Mouse (Mus musculus) liver, embryonic 12.5 days (tissue): ENCODE data around the gene Msrb1. TPM values are rescaled to one million over a fixed set of nuclear protein-coding genes. Genes with fewer than 3 reads are reported as not detected.
A peak's percentile ranks its signal among the peaks of the same experiment; 100 is the strongest.
"Not testable (repeated sequence)": the region's sequence is repeated elsewhere in the genome, so short reads cannot be mapped to it uniquely, and the experiment has no call there.

Source experiments
- ATAC-seq: fragments of 200-750 bp; cut with Nextera tagmentation; 2 replicates; pipeline ENCODE4 v1.8.0; 2017; ENCODE audit warnings: moderate number of reproducible peaks, mild to moderate bottlenecking, moderate library complexity
- H3K27ac ChIP-seq: fragments of 300-500 bp; sonication (generic); 2 replicates; pipeline ENCODE4 v1.5.1; 2016; ENCODE audit warnings: mild to moderate bottlenecking
- H3K27me3 ChIP-seq: fragments of 300-500 bp; sonication (generic); replicated peaks from 2 replicates; pipeline ENCODE4 v1.6.1; 2016; ENCODE audit warnings: mild to moderate bottlenecking, moderate library complexity
- H3K36me3 ChIP-seq: fragments of 300-500 bp; sonication (generic); 2 replicates; pipeline ENCODE4 v1.6.1; 2016; ENCODE audit warnings: mild to moderate bottlenecking, moderate library complexity
- H3K4me1 ChIP-seq: fragments of 300-500 bp; sonication (generic); 2 replicates; pipeline ENCODE4 v1.6.1; 2016
- H3K4me2 ChIP-seq: fragments of 300-500 bp; sonication (generic); 2 replicates; pipeline ENCODE4 v1.6.1; 2016; ENCODE audit warnings: mild to moderate bottlenecking, moderate library complexity
- H3K4me3 ChIP-seq: fragments of 300-500 bp; sonication (generic); 2 replicates; pipeline ENCODE4 v1.5.1; 2016; ENCODE audit warnings: mild to moderate bottlenecking, moderate library complexity
- H3K9ac ChIP-seq: fragments of 300-500 bp; sonication (generic); 2 replicates; pipeline ENCODE4 v1.6.1; 2016; ENCODE audit warnings: mild to moderate bottlenecking, moderate library complexity
- H3K9me3 ChIP-seq: fragments of 300-500 bp; sonication (generic); replicated peaks from 2 replicates; pipeline ENCODE4 v1.6.1; 2016; ENCODE audit warnings: mild to moderate bottlenecking, moderate library complexity
- WGBS: fragments of 180-500 bp; shearing (Covaris S2); methylation state at CpG from one replicate; pipeline ENCODE4 v1.1.7; 2016; ENCODE audit not compliant: insufficient replicate concordance; 5-methylcytosine and 5-hydroxymethylcytosine counted together
- polyA plus RNA-seq: library from polyadenylated mRNA; unstranded; fragments of >200 nt; fragmentation: Nextera tagmentation; extraction: Ambion mirVana; gene quantifications from 2 replicates; pipeline ENCODE4 v1.2.1, GENCODE M21; 2016

Msrb1 gene
- polyA plus RNA-seq, 1 experiment from 2014 or later, result 21.6 TPM

DNA sequence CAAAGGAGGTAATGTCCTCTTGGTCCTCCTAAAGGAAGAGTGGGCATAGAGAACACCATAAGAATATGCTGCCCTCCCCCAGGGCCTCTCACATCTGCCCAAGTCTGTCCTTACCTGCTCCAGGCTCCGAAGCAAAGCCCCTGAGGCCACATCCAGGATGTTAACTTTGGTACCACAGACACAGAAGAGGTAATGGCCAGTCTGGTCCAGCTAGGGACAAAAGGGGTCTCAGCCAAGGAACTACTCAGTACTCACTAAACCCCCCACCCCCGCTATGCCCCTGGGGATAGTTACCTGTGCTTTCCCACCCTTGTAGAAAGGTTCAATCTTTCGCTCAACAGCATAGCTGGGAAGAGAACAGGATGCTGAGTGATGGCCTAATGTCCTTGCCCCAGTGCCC lies 30.6 kb upstream of the Msrb1 start:
- H3K4me2 ChIP-seq, result peak overlapping the region; percentile 83
- H3K27me3 ChIP-seq, result no peaks in the 10 kb centered on the region
- 87% methylated on average over 3 of the region's 3 CpGs for WGBS
- peaks cover 50% of the 10 kb centered on the region for H3K36me3 ChIP-seq
- no peak for ATAC-seq
- no peak overlapping the region for H3K27ac ChIP-seq
- H3K9me3 ChIP-seq, result no peaks in the 10 kb centered on the region
- peak overlapping the region; percentile 74; the same call in 1 of the 2 replicates for H3K4me3 ChIP-seq
- H3K9ac ChIP-seq, result peak overlapping the region; percentile 77
- H3K4me1 ChIP-seq, result peaks cover 36% of the 10 kb centered on the region

GRCm38 (mm10) chr17:24706982-24707800 lies 29.3 kb upstream of the Msrb1 start, which contains the start of gene Tbl3:
Gene Tbl3, minus strand, starts transcription at chr17:24707660.
- no peaks in the 10 kb centered on the region for H3K27me3 ChIP-seq
- H3K9me3 ChIP-seq, result no peaks in the 10 kb centered on the region
- peak within 1 kb of the TSS; percentile 85 for H3K27ac ChIP-seq
- peak; percentile 82 for ATAC-seq
- peak within 1 kb of the TSS; percentile 83 for H3K4me2 ChIP-seq
- peak within 1 kb of the TSS; percentile 77 for H3K9ac ChIP-seq
- 1% methylated on average over 32 of the region's 32 CpGs for WGBS
- peaks cover 37% of the 10 kb centered on the region for H3K36me3 ChIP-seq
- H3K4me1 ChIP-seq, result peaks cover 36% of the 10 kb centered on the region
- peak within 1 kb of the TSS; percentile 74 for H3K4me3 ChIP-seq

GRCm38 (mm10) chr17:24707801-24708425 lies 28.5 kb upstream of the Msrb1 start:
- Histone ChIP-seq H3K27me3 (no peaks in the 10 kb centered on the region), H3K4me2 (peak overlapping the region; percentile 83), H3K9me3 (no peaks in the 10 kb centered on the region), H3K4me3 (peak overlapping the region; percentile 74), H3K36me3 (peaks cover 30% of the 10 kb centered on the region), H3K27ac (peak overlapping the region; percentile 85), H3K4me1 (peaks cover 36% of the 10 kb centered on the region), H3K9ac (peak overlapping the region; percentile 77)
- 3% methylated on average over 24 of the region's 24 CpGs for WGBS
- peak; percentile 65; the same call in 1 of the 2 replicates for ATAC-seq

- H3K36me3 ChIP-seq, result peaks cover 23% of the 10 kb centered on the region
- no peak for ATAC-seq
- H3K9me3 ChIP-seq, result no peaks in the 10 kb centered on the region
- H3K4me1 ChIP-seq, result peaks cover 36% of the 10 kb centered on the region
- peak overlapping the region; percentile 74 for H3K4me3 ChIP-seq
- peak overlapping the region; percentile 85; the same call in 1 of the 2 replicates for H3K27ac ChIP-seq
- H3K4me2 ChIP-seq, result peak overlapping the region; percentile 83
- no peaks in the 10 kb centered on the region for H3K27me3 ChIP-seq
- 17% methylated on average over 2 of the region's 2 CpGs for WGBS
- peak overlapping the region; percentile 77; the same call in 1 of the 2 replicates for H3K9ac ChIP-seq
Measured at GRCm38 (mm10) chr17:24708646-24709045, 27.8 kb upstream of the Msrb1 start.

DNA sequence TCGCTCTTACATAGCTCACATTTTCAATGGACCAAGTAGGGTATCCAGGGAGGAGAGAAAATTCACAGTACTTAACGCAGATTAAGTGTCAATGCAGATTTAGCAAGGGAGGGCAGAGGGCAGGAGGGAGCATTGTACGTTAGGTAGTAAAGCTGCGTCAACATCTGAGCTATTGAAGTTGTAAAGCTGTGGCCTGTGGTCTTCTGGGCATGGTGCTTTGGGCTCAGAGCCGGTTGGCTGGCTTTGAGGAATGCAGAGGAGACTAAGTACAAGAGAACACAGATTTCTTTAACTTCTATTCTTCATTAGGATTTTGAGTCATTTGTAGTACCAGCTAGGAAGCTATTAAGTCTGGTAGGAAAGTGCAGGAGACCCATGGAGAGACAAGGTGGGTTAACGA lies 20.9 kb upstream of the Msrb1 start:
- Histone ChIP-seq H3K4me2 (no peak overlapping the region), H3K36me3 (peaks cover 39% of the 10 kb centered on the region), H3K27me3 (no peaks in the 10 kb centered on the region), H3K9ac (no peak overlapping the region), H3K4me1 (peaks cover 15% of the 10 kb centered on the region), H3K4me3 (no peak overlapping the region), H3K27ac (no peak overlapping the region), H3K9me3 (no peaks in the 10 kb centered on the region)
- ATAC-seq, result no peak
- WGBS, result 84% methylated on average over 6 of the region's 6 CpGs

DNA sequence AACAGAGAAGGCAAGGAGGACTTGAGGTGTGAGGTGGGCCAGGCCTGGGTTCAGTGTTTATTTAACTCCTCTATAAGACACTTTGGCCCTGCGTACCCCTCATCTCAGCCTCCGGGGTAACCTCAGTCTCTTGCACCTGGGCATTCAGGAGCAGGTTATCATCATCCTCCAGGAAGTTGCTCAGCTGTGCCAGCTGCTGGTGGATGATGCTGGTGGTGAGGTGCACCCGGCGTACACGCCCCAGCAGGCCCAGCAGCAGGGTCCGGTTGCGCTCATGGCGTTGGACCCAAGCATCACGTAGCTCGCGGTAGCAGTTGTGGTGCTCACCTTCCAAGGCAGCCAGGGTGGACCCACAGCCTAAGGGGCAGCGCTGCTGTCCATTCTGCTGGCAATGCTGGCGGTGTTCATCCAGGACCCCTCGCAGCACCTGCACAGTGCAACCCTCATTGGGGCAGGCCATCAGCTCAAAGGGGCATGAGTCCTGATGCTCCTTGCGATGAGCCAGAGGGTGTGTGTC lies 20.2 kb upstream of the Msrb1 start:
- H3K4me2 ChIP-seq, result no peak overlapping the region
- H3K36me3 ChIP-seq, result peaks cover 44% of the 10 kb centered on the region
- no peak overlapping the region for H3K4me3 ChIP-seq
- no peaks in the 10 kb centered on the region for H3K9me3 ChIP-seq
- ATAC-seq, result no peak
- peaks cover 16% of the 10 kb centered on the region for H3K4me1 ChIP-seq
- no peaks in the 10 kb centered on the region for H3K27me3 ChIP-seq
- H3K9ac ChIP-seq, result no peak overlapping the region
- no peak overlapping the region for H3K27ac ChIP-seq
- 92% methylated on average over 15 of the region's 15 CpGs for WGBS

DNA sequence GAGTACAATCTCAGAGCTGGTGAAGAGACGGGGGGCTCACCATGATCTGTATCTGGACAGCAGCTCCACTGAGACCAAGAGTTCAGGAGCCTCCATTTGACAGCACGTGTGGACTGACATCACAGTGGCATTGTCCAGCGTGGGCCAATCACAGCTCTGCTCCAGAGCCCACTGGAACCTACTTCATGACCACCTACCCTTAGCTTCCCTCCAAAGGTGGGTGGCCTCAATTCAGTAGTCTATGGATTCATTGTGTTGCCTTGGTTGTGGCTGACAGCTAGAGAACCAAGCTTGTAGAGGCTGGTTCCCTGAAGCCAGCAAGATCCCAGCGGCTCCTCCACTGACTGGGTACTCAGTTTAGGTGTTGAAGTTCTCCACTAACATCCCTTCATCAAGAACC lies 18.5 kb upstream of the Msrb1 start, which contains the start of the genes Rnf151 and Rps2:
TSS of gene Rnf151 (minus strand) at position 121 of the 400 bp plus-strand sequence.
TSS of gene Rps2 (plus strand) at position 174 of the 400 bp plus-strand sequence.
- Histone ChIP-seq H3K27ac (peak within 1 kb of the TSS; percentile 85), H3K36me3 (peaks cover 59% of the 10 kb centered on the region), H3K4me1 (peaks cover 33% of the 10 kb centered on the region), H3K9ac (peak within 1 kb of the TSS; percentile 93), H3K9me3 (no peaks in the 10 kb centered on the region), H3K4me3 (peak within 1 kb of the TSS; percentile 92), H3K27me3 (no peaks in the 10 kb centered on the region), H3K4me2 (peak within 1 kb of the TSS; percentile 80)
- 67% methylated on average over 4 of the region's 4 CpGs for WGBS
- ATAC-seq, result no peak

DNA sequence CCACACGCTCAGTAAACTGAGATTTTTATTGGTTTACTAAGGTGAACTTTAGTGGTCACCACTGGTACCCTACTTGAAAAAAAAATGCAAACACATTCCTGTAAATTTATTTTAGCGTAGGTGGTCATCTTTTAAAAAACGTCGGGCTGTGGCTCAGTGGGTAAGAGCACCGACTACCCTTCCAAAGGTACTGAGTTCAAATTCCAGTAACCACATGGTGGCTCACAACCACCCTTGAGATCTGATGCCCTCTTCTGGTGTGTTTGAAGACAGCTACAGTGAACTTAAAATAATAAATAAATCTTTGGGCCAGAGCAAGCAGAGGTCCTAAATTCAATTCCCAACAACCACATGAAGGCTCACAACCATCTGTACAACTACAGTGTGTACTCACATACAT lies 17.5 kb upstream of the Msrb1 start:
- Histone ChIP-seq H3K36me3 (peaks cover 59% of the 10 kb centered on the region), H3K9ac (peak overlapping the region; percentile 93), H3K4me1 (peaks cover 42% of the 10 kb centered on the region), H3K27ac (peak overlapping the region; percentile 85), H3K4me3 (peak overlapping the region; percentile 92), H3K4me2 (peak overlapping the region; percentile 80)
- not testable (repeated sequence) for H3K27me3 ChIP-seq, H3K9me3 ChIP-seq, ATAC-seq
- WGBS, result 29% methylated on average over 5 of the region's 5 CpGs

GRCm38 (mm10) chr17:24719494-24720222 lies 16.8 kb upstream of the Msrb1 start:
- H3K27me3 ChIP-seq, result no peaks in the 10 kb centered on the region
- no peaks in the 10 kb centered on the region for H3K9me3 ChIP-seq
- peaks cover 59% of the 10 kb centered on the region for H3K36me3 ChIP-seq
- peak overlapping the region; percentile 92 for H3K4me3 ChIP-seq
- peak overlapping the region; percentile 80 for H3K4me2 ChIP-seq
- peak overlapping the region; percentile 93 for H3K9ac ChIP-seq
- WGBS, result under 1% methylated on average over 60 of the region's 61 CpGs
- peak overlapping the region; percentile 85 for H3K27ac ChIP-seq
- ATAC-seq, result peak; percentile 92
- peaks cover 45% of the 10 kb centered on the region for H3K4me1 ChIP-seq

DNA sequence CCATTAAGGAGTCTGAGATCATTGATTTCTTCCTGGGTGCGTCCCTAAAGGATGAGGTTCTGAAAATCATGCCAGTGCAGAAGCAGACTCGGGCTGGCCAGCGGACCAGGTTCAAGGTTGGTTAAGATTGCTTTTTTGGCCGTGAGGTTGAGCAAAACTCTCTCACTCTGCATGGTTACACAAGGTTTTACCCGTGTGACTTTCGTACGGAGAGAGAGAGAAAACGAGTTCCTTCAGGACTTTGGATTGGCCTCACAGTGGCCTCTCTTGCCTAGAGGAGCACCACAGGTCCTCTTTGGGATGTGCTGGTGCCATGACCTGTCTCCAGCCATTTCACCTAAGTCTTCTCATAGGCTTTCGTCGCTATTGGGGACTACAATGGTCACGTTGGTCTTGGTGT lies 15.8 kb upstream of the Msrb1 start:
- H3K4me1 ChIP-seq, result peaks cover 48% of the 10 kb centered on the region
- under 1% methylated on average over 11 of the region's 11 CpGs for WGBS
- peak overlapping the region; percentile 79 for H3K27ac ChIP-seq
- H3K4me2 ChIP-seq, result peak overlapping the region; percentile 80
- peak overlapping the region; percentile 93 for H3K9ac ChIP-seq
- H3K36me3 ChIP-seq, result peaks cover 55% of the 10 kb centered on the region
- H3K4me3 ChIP-seq, result peak overlapping the region; percentile 92
- H3K27me3 ChIP-seq, H3K9me3 ChIP-seq, ATAC-seq: not testable (repeated sequence)

GRCm38 (mm10) chr17:24721383-24721955 lies 15.0 kb upstream of the Msrb1 start:
- WGBS, result 13% methylated on average over 7 of the region's 7 CpGs
- Histone ChIP-seq H3K4me3 (peak overlapping the region; percentile 92), H3K4me2 (peak overlapping the region; percentile 80), H3K36me3 (peaks cover 46% of the 10 kb centered on the region), H3K9ac (peak overlapping the region; percentile 93), H3K27ac (peak overlapping the region; percentile 90), H3K4me1 (peaks cover 55% of the 10 kb centered on the region)
- not testable (repeated sequence) for H3K27me3 ChIP-seq, H3K9me3 ChIP-seq, ATAC-seq
